Mouse (Mus musculus) heart, embryonic 14.5 days (tissue): Measurements from ENCODE around the gene Hes7. TPM values are rescaled to one million over a fixed set of nuclear protein-coding genes. Genes with fewer than 3 reads are reported as not detected.

Source experiments
- ATAC-seq: fragments of 200-750 bp; cut with Nextera tagmentation; 2 replicates; pipeline ENCODE4 v1.8.0; 2017; ENCODE audit warnings: low read depth, moderate TSS enrichment; ENCODE audit not compliant: insufficient number of reproducible peaks, insufficient read depth, low FRiP score
- H3K27ac ChIP-seq, 2 experiments: fragments of 200-500 bp in 1 of 2; fragments of 300-500 bp in 1 of 2; sonication (generic) in 1 of 2; replicated peaks in 1 of 2; 2 replicates each; pipeline ENCODE4 v1.5.1; 2012 to 2014; ENCODE audit warnings: low read depth in 2 of 2, low read length in 2 of 2, control low read depth in 1 of 2, mild to moderate bottlenecking in 1 of 2, mixed read lengths in 1 of 2; ENCODE audit not compliant: control insufficient read depth in 1 of 2, insufficient read depth in 1 of 2
- H3K27me3 ChIP-seq: fragments of 300-500 bp; sonication (generic); 2 replicates; pipeline ENCODE4 v1.6.1; 2014; ENCODE audit warnings: mild to moderate bottlenecking, low read length, control low read depth; ENCODE audit not compliant: control insufficient read depth, insufficient read depth
- H3K36me3 ChIP-seq: fragments of 300-500 bp; sonication (generic); 2 replicates; pipeline ENCODE4 v1.6.1; 2014; ENCODE audit warnings: mild to moderate bottlenecking, control low read depth, low read length, mixed read lengths; ENCODE audit not compliant: control insufficient read depth, insufficient read depth
- H3K4me1 ChIP-seq, 2 experiments: fragments of 200-500 bp in 1 of 2; fragments of 300-500 bp in 1 of 2; sonication (generic) in 1 of 2; 2 replicates each; pipeline ENCODE4 v1.6.1; 2012 to 2014; ENCODE audit warnings: low read length in 2 of 2, control low read depth in 1 of 2, mixed read lengths in 1 of 2; ENCODE audit not compliant: control insufficient read depth in 2 of 2, insufficient read depth in 2 of 2
- H3K4me2 ChIP-seq: fragments of 300-500 bp; sonication (generic); 2 replicates; pipeline ENCODE4 v1.6.1; 2014; ENCODE audit warnings: mild to moderate bottlenecking, low read length
- H3K4me3 ChIP-seq, 2 experiments: fragments of 200-500 bp in 1 of 2; fragments of 300-500 bp in 1 of 2; sonication (generic) in 1 of 2; 2 replicates each; pipeline ENCODE4 v1.5.1; 2012 to 2014; ENCODE audit warnings: low read length in 2 of 2, mild to moderate bottlenecking in 2 of 2, control low read depth in 1 of 2, low read depth in 1 of 2, moderate library complexity in 1 of 2; ENCODE audit not compliant: control insufficient read depth in 1 of 2, insufficient read depth in 1 of 2
- H3K9ac ChIP-seq: fragments of 300-500 bp; sonication (generic); 2 replicates; pipeline ENCODE4 v1.6.1; 2014; ENCODE audit warnings: mild to moderate bottlenecking, low read length
- H3K9me3 ChIP-seq: fragments of 300-500 bp; sonication (generic); 2 replicates; pipeline ENCODE4 v1.6.1; 2016; ENCODE audit warnings: low read length, control low read depth; ENCODE audit not compliant: control insufficient read depth
- WGBS: fragments of 180-500 bp; shearing (Covaris S2); extraction: QIAGEN DNeasy Blood & Tissue Kit; methylation state at CpG from one replicate; pipeline ENCODE4 v1.1.7; 2014; 5-methylcytosine and 5-hydroxymethylcytosine counted together
- polyA plus RNA-seq: library from polyadenylated mRNA; unstranded; fragments of >200 nt; fragmentation: Nextera tagmentation; extraction: Ambion mirVana; gene quantifications from 2 replicates; pipeline ENCODE4 v1.2.1, GENCODE M21; 2014

The Hes7 gene
- 0.43 and 0.47 TPM in 2 replicates for polyA plus RNA-seq

GRCm38 (mm10) chr11:69120221-69121000, at the start of gene Hes7:
TSS of gene Hes7 (plus strand) at chr11:69120404.
- H3K4me2 ChIP-seq = peak within 1 kb of the TSS; percentile 84
- peak within 1 kb of the TSS; percentile 70 to 73 for H3K4me3 ChIP-seq
- peaks cover 10 to 28% of the 10 kb centered on the region in 2 experiments for H3K4me1 ChIP-seq
- WGBS = 3% methylated on average over 27 of the region's 27 CpGs
- H3K27ac ChIP-seq = peak within 1 kb of the TSS in 1 of 2 experiments; percentile 80; a peak in 1 of 4 replicates
- H3K9ac ChIP-seq = peak within 1 kb of the TSS; percentile 84
- no peaks in the 10 kb centered on the region for H3K36me3 ChIP-seq
- H3K9me3 ChIP-seq = no peaks in the 10 kb centered on the region
- no peak for ATAC-seq
- no peaks in the 10 kb centered on the region for H3K27me3 ChIP-seq

DNA sequence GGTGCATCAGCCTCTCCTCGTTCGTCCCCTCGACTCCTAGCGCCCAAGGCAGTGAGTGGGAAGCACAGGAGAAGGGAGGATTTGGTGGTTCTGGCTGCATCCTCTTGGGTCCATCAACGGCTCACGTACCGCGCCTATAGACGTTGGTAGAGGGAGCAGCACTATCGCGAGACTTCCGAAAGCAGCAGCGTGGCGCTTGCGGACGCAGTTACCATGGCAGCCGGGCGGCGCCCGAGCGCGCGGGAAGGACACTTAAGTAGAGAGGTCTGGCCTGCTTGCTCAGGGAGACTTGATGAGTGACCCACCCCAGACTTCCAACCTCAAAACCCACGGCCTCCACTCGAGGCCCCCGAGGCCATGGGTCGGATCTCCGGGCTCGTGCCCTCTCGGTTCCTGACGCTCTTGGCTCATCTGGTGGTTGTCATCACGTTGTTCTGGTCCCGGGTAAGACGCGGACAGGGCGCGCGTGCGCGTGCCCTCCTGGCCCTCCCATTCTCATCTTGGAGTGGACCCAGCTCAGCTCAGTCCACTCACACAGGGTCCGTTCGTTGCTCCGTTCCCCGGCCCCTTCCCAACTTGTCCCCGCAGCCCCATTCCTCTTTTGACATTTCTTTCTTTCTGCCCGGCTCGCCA, 49.5 kb upstream of the Hes7 start, which contains the start of gene Tmem107:
TSS of gene Tmem107 (plus strand) at position 217 of the 633 bp plus-strand sequence.
- Histone ChIP-seq H3K4me2 (peak within 1 kb of the TSS; percentile 74), H3K9ac (peak within 1 kb of the TSS; percentile 86), H3K27ac (peak within 1 kb of the TSS; percentile 83 to 84), H3K27me3 (no peaks in the 10 kb centered on the region), H3K4me1 (peaks cover 17 to 32% of the 10 kb centered on the region in 2 experiments), H3K4me3 (peak within 1 kb of the TSS; percentile 58 to 62), H3K36me3 (no peaks in the 10 kb centered on the region), H3K9me3 (no peaks in the 10 kb centered on the region)
- peak; percentile 88 for ATAC-seq
- WGBS = under 1% methylated on average over 47 of the region's 47 CpGs

- H3K9me3 ChIP-seq = no peaks in the 10 kb centered on the region
- no peaks in the 10 kb centered on the region for H3K27me3 ChIP-seq
- ATAC-seq = no peak
- H3K4me2 ChIP-seq = peak overlapping the region; percentile 74
- peaks cover 15 to 32% of the 10 kb centered on the region in 2 experiments for H3K4me1 ChIP-seq
- H3K4me3 ChIP-seq = peak overlapping the region; percentile 58 to 62
- H3K27ac ChIP-seq = peak overlapping the region; percentile 4 to 84; a peak in 3 of 4 replicates
- no peaks in the 10 kb centered on the region for H3K36me3 ChIP-seq
- 26% methylated on average over 9 of the region's 9 CpGs for WGBS
- H3K9ac ChIP-seq = peak overlapping the region; percentile 86
Observed at GRCm38 (mm10) chr11:69071262-69071661, 48.9 kb upstream of the Hes7 start.

- Histone ChIP-seq H3K4me3 (peak overlapping the region in 1 of 2 experiments; percentile 31; a peak in 1 of 4 replicates), H3K9ac (peak overlapping the region; percentile 75)
- WGBS = 81% methylated on average over 11 of the region's 11 CpGs
Observed at GRCm38 (mm10) chr11:69072234-69072633, 48.0 kb upstream of the Hes7 start.

DNA sequence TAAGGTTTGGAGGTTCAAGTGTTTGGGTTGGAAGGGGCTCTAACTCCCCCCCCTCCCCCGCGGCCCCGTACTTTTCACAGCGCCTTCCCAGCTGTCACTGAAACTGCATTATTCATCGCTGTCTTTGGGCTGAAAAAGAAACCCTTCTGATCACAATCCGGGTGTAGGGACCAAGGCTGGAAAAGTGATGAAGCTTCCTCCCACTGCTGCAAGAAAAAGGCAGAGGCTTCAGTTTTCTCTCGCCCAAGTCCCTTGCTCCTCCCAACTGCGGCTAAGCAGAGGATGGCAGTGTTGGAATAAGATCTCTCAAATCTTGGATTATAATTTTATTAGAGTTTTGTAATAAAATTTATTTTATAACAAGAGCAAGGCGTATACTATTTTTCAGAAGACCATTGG, 47.5 kb upstream of the Hes7 start:
- peaks cover 7 to 20% of the 10 kb centered on the region in 2 experiments for H3K4me1 ChIP-seq
- WGBS = 13% methylated on average over 9 of the region's 9 CpGs
- H3K9me3 ChIP-seq = no peaks in the 10 kb centered on the region
- H3K27me3 ChIP-seq = no peaks in the 10 kb centered on the region
- H3K27ac ChIP-seq = peak overlapping the region; percentile 48 to 83; a peak in 3 of 4 replicates
- peak overlapping the region; percentile 69 for H3K4me2 ChIP-seq
- peak overlapping the region; percentile 75 for H3K9ac ChIP-seq
- peak overlapping the region; percentile 24 to 31; a peak in 3 of 4 replicates for H3K4me3 ChIP-seq
- no peak for ATAC-seq
- H3K36me3 ChIP-seq = no peaks in the 10 kb centered on the region

More at GRCm38 (mm10) chr11:69072234-69072633, 48.0 kb upstream of the Hes7 start:
- Histone ChIP-seq H3K4me1 (peaks cover 8 to 24% of the 10 kb centered on the region in 2 experiments), H3K4me2 (peak overlapping the region; percentile 69), H3K36me3 (no peaks in the 10 kb centered on the region), H3K27ac (peak overlapping the region in 1 of 2 experiments; percentile 83; a peak in 1 of 4 replicates), H3K9me3 (no peaks in the 10 kb centered on the region), H3K27me3 (no peaks in the 10 kb centered on the region)
- no peak for ATAC-seq

GRCm38 (mm10) chr11:69073065-69073888, 46.9 kb upstream of the Hes7 start:
- no peaks in the 10 kb centered on the region for H3K36me3 ChIP-seq
- H3K4me2 ChIP-seq = peak overlapping the region; percentile 69
- H3K4me3 ChIP-seq = peak overlapping the region in 1 of 2 experiments; percentile 31; a peak in 2 of 4 replicates
- peak; percentile 11; the same call in 1 of the 2 replicates for ATAC-seq
- peaks cover 5 to 18% of the 10 kb centered on the region in 2 experiments for H3K4me1 ChIP-seq
- no peaks in the 10 kb centered on the region for H3K9me3 ChIP-seq
- WGBS = under 1% methylated on average over 14 of the region's 14 CpGs
- H3K27ac ChIP-seq = peak overlapping the region; percentile 83 to 93
- peak overlapping the region; percentile 75 for H3K9ac ChIP-seq
- no peaks in the 10 kb centered on the region for H3K27me3 ChIP-seq
